Mouse (Mus musculus): ENCODE measurements at regions not wholly inside any gene's neighbourhood (a gene's known extent, or its start where the extent isn't known, plus 50 kb on each side); places are given as distances from the start of the nearest gene placed in this dataset.

GRCm38 (mm10) chr9:78859956-78860355 lies 244.6 kb downstream of the Cd109 start:
- Histone ChIP-seq H3K27me3 (ENCODE audit: control insufficient read depth, insufficient read depth, low read length) (no peaks in the 10 kb centered on the region), H3K4me1 (ENCODE audit: control insufficient read depth, insufficient read depth) (no peaks in the 10 kb centered on the region), H3K36me3 (replicated peaks; ENCODE audit: control insufficient read depth, insufficient read depth, low read length) (no peaks in the 10 kb centered on the region), H3K27ac (ENCODE audit: low read depth) (no peak overlapping the region), H3K4me2 (ENCODE audit: low read depth, low read length) (no peak overlapping the region), H3K9me3 (replicated peaks; ENCODE audit: control insufficient read depth, low read length) (no peaks in the 10 kb centered on the region), H3K4me3 (ENCODE audit: low read depth, low read length) (no peak overlapping the region), H3K9ac (replicated peaks; ENCODE audit: low read depth, low read length) (no peak overlapping the region)
- WGBS, result 50% methylated on average over 2 of the region's 2 CpGs
- TF ChIP-seq CTCF (IDR thresholded peaks at IDR 0.05; ENCODE audit: low read depth) (no peak), EP300 (IDR thresholded peaks at IDR 0.05; ENCODE audit: low read depth) (no peak)
- no peak for ATAC-seq (ENCODE audit: insufficient read depth, low read depth)
- DNase-seq (ENCODE audit: low spot score), result no peak

GRCm38 (mm10) chr9:78872561-78872960 lies 257.2 kb downstream of the Cd109 start:
- Histone ChIP-seq H3K9ac (replicated peaks; ENCODE audit: low read depth, low read length) (no peak overlapping the region), H3K4me2 (ENCODE audit: low read depth, low read length) (no peak overlapping the region), H3K4me3 (ENCODE audit: low read depth, low read length) (no peak overlapping the region), H3K36me3 (replicated peaks; ENCODE audit: control insufficient read depth, insufficient read depth, low read length) (no peaks in the 10 kb centered on the region), H3K9me3 (replicated peaks; ENCODE audit: control insufficient read depth, low read length) (no peaks in the 10 kb centered on the region), H3K27me3 (ENCODE audit: control insufficient read depth, insufficient read depth, low read length) (no peaks in the 10 kb centered on the region), H3K27ac (ENCODE audit: low read depth) (no peak overlapping the region), H3K4me1 (ENCODE audit: control insufficient read depth, insufficient read depth) (no peaks in the 10 kb centered on the region)
- DNase-seq (ENCODE audit: low spot score), result no peak
- TF ChIP-seq EP300 (IDR thresholded peaks at IDR 0.05; ENCODE audit: low read depth) (no peak), CTCF (IDR thresholded peaks at IDR 0.05; ENCODE audit: low read depth) (no peak)
- WGBS, result 22% methylated on average over 2 of the region's 2 CpGs
- no peak for ATAC-seq (ENCODE audit: insufficient read depth, low read depth)

- H3K9me3 ChIP-seq (replicated peaks; ENCODE audit: control insufficient read depth, low read length), result no peaks in the 10 kb centered on the region
- no peak for TF ChIP-seq EP300 (IDR thresholded peaks at IDR 0.05; ENCODE audit: low read depth)
- TF ChIP-seq CTCF (IDR thresholded peaks at IDR 0.05; ENCODE audit: low read depth), result no peak
- no peaks in the 10 kb centered on the region for H3K27me3 ChIP-seq (ENCODE audit: control insufficient read depth, insufficient read depth, low read length)
- H3K4me3 ChIP-seq (ENCODE audit: low read depth, low read length), result no peak overlapping the region
- 49% methylated on average over 6 of the region's 6 CpGs for WGBS
- H3K9ac ChIP-seq (replicated peaks; ENCODE audit: low read depth, low read length), result no peak overlapping the region
- ATAC-seq (ENCODE audit: insufficient read depth, low read depth) (no peak), DNase-seq (ENCODE audit: low spot score) (no peak)
- H3K4me2 ChIP-seq (ENCODE audit: low read depth, low read length), result no peak overlapping the region
- no peak overlapping the region for H3K27ac ChIP-seq (ENCODE audit: low read depth)
- H3K36me3 ChIP-seq (replicated peaks; ENCODE audit: control insufficient read depth, insufficient read depth, low read length), result no peaks in the 10 kb centered on the region
- no peaks in the 10 kb centered on the region for H3K4me1 ChIP-seq (ENCODE audit: control insufficient read depth, insufficient read depth)
Measured at GRCm38 (mm10) chr9:78879955-78880642, 264.8 kb downstream of the Cd109 start.

- Histone ChIP-seq H3K4me2 (ENCODE audit: low read depth, low read length) (no peak overlapping the region), H3K27ac (ENCODE audit: low read depth) (no peak overlapping the region), H3K9ac (replicated peaks; ENCODE audit: low read depth, low read length) (no peak overlapping the region), H3K4me1 (ENCODE audit: control insufficient read depth, insufficient read depth) (no peaks in the 10 kb centered on the region), H3K9me3 (replicated peaks; ENCODE audit: control insufficient read depth, low read length) (no peaks in the 10 kb centered on the region), H3K27me3 (ENCODE audit: control insufficient read depth, insufficient read depth, low read length) (no peaks in the 10 kb centered on the region), H3K4me3 (ENCODE audit: low read depth, low read length) (no peak overlapping the region), H3K36me3 (replicated peaks; ENCODE audit: control insufficient read depth, insufficient read depth, low read length) (no peaks in the 10 kb centered on the region)
- no peak for DNase-seq (ENCODE audit: low spot score)
- TF ChIP-seq EP300 (IDR thresholded peaks at IDR 0.05; ENCODE audit: low read depth) (no peak), CTCF (IDR thresholded peaks at IDR 0.05; ENCODE audit: low read depth) (no peak)
- WGBS, result 75% methylated on average over 4 of the region's 4 CpGs
- no peak for ATAC-seq (ENCODE audit: insufficient read depth, low read depth)
Measured at GRCm38 (mm10) chr9:78880643-78881306, 265.4 kb downstream of the Cd109 start.

GRCm38 (mm10) chr9:78881307-78881790 lies 266.0 kb downstream of the Cd109 start:
- Histone ChIP-seq H3K36me3 (replicated peaks; ENCODE audit: control insufficient read depth, insufficient read depth, low read length) (no peaks in the 10 kb centered on the region), H3K9me3 (replicated peaks; ENCODE audit: control insufficient read depth, low read length) (no peaks in the 10 kb centered on the region), H3K27me3 (ENCODE audit: control insufficient read depth, insufficient read depth, low read length) (no peaks in the 10 kb centered on the region), H3K4me1 (ENCODE audit: control insufficient read depth, insufficient read depth) (no peaks in the 10 kb centered on the region), H3K9ac (replicated peaks; ENCODE audit: low read depth, low read length) (no peak overlapping the region), H3K4me2 (ENCODE audit: low read depth, low read length) (no peak overlapping the region), H3K27ac (ENCODE audit: low read depth) (no peak overlapping the region), H3K4me3 (ENCODE audit: low read depth, low read length) (no peak overlapping the region)
- DNase-seq (ENCODE audit: low spot score) (no peak), ATAC-seq (ENCODE audit: insufficient read depth, low read depth) (no peak)
- TF ChIP-seq CTCF (IDR thresholded peaks at IDR 0.05; ENCODE audit: low read depth) (no peak), EP300 (IDR thresholded peaks at IDR 0.05; ENCODE audit: low read depth) (no peak)
- 67% methylated on average over 5 of the region's 5 CpGs for WGBS

Measured in heart, postnatal 0 days (tissue).